Mouse (Mus musculus) embryonic facial prominence, embryonic 11.5 days (tissue): ENCODE measurements around the gene Atoh8. TPM values are rescaled to one million over a fixed set of nuclear protein-coding genes. Genes with fewer than 3 reads are reported as not detected.

ENCODE experiments used
- ATAC-seq: fragments of 200-750 bp; cut with Nextera tagmentation; replicated peaks from 2 replicates; pipeline ENCODE4 v1.8.0; 2017; ENCODE audit warnings: low read depth; ENCODE audit not compliant: insufficient number of reproducible peaks, low FRiP score, low TSS enrichment
- DNase-seq: peaks from one replicate; pipeline ENCODE4 v3.0.0-alpha.2; 2015; ENCODE audit warnings: low spot score
- H3K27ac ChIP-seq: fragments of 300-500 bp; sonication (generic); replicated peaks from 2 replicates; pipeline ENCODE4 v1.5.1; 2014; ENCODE audit warnings: mild to moderate bottlenecking, low read depth, low read length, control low read depth
- H3K27me3 ChIP-seq: fragments of 300-500 bp; sonication (generic); 2 replicates; pipeline ENCODE4 v1.6.1; 2014; ENCODE audit warnings: mild to moderate bottlenecking, low read length, moderate library complexity, mixed read lengths; ENCODE audit not compliant: control insufficient read depth, insufficient read depth
- H3K36me3 ChIP-seq: fragments of 300-500 bp; sonication (generic); replicated peaks from 2 replicates; pipeline ENCODE4 v1.6.1; 2014; ENCODE audit warnings: low read depth, mild to moderate bottlenecking, low read length, moderate library complexity, mixed read lengths; ENCODE audit not compliant: control insufficient read depth, insufficient read depth
- H3K4me1 ChIP-seq: fragments of 300-500 bp; sonication (generic); 2 replicates; pipeline ENCODE4 v1.6.1; 2014; ENCODE audit warnings: low read length, mixed read lengths; ENCODE audit not compliant: control insufficient read depth, insufficient read depth
- H3K4me2 ChIP-seq: fragments of 300-500 bp; sonication (generic); 2 replicates; pipeline ENCODE4 v1.6.1; 2014; ENCODE audit warnings: low read depth, mild to moderate bottlenecking, control low read depth, low read length, moderate library complexity
- H3K4me3 ChIP-seq: fragments of 300-500 bp; sonication (generic); 2 replicates; pipeline ENCODE4 v1.5.1; 2014; ENCODE audit warnings: low read depth, low read length, control low read depth
- H3K9ac ChIP-seq: fragments of 300-500 bp; sonication (generic); replicated peaks from 2 replicates; pipeline ENCODE4 v1.6.1; 2014; ENCODE audit warnings: mild to moderate bottlenecking, control low read depth, low read length
- H3K9me3 ChIP-seq: fragments of 300-500 bp; sonication (generic); replicated peaks from 2 replicates; pipeline ENCODE4 v1.6.1; 2016; ENCODE audit warnings: mild to moderate bottlenecking, low read length, inconsistent platforms, mixed read lengths; ENCODE audit not compliant: control insufficient read depth
- WGBS: fragments of 180-500 bp; shearing (Covaris S2); extraction: QIAGEN DNeasy Blood & Tissue Kit; methylation state at CpG from one replicate; pipeline ENCODE4 v1.1.7; 2014; 5-methylcytosine and 5-hydroxymethylcytosine counted together
- polyA plus RNA-seq: library from polyadenylated mRNA; unstranded; fragments of >200 nt; fragmentation: Nextera tagmentation; extraction: Ambion mirVana; gene quantifications from 2 replicates; pipeline ENCODE4 v1.2.1, GENCODE M21; 2014

The Atoh8 gene
- polyA plus RNA-seq, 1 experiment from 2014 or later: 11.3 TPM

- WGBS: 41% methylated on average over 6 of the region's 6 CpGs
- Histone ChIP-seq H3K36me3 (no peaks in the 10 kb centered on the region), H3K9ac (no peak overlapping the region), H3K27me3 (no peaks in the 10 kb centered on the region), H3K9me3 (no peaks in the 10 kb centered on the region), H3K4me2 (no peak overlapping the region), H3K4me1 (peaks cover 22% of the 10 kb centered on the region), H3K27ac (no peak overlapping the region), H3K4me3 (no peak overlapping the region)
- no peak for ATAC-seq
- no peak for DNase-seq
Measured at GRCm38 (mm10) chr6:72221271-72221670, 14.1 kb downstream of the Atoh8 start.

- H3K27ac ChIP-seq: no peak overlapping the region
- H3K27me3 ChIP-seq: no peaks in the 10 kb centered on the region
- no peak overlapping the region for H3K9ac ChIP-seq
- 68% methylated on average over 5 of the region's 5 CpGs for WGBS
- H3K4me1 ChIP-seq: peaks cover 36% of the 10 kb centered on the region
- no peak overlapping the region for H3K4me2 ChIP-seq
- H3K9me3 ChIP-seq: no peaks in the 10 kb centered on the region
- H3K4me3 ChIP-seq: no peak overlapping the region
- DNase-seq (no peak), ATAC-seq (no peak)
- H3K36me3 ChIP-seq: no peaks in the 10 kb centered on the region
Measured at GRCm38 (mm10) chr6:72219549-72219948, 15.8 kb downstream of the Atoh8 start.

- Histone ChIP-seq H3K27ac (no peak overlapping the region), H3K9ac (no peak overlapping the region), H3K4me2 (no peak overlapping the region), H3K4me3 (no peak overlapping the region), H3K36me3 (no peaks in the 10 kb centered on the region), H3K9me3 (no peaks in the 10 kb centered on the region), H3K27me3 (no peaks in the 10 kb centered on the region), H3K4me1 (peaks cover 39% of the 10 kb centered on the region)
- no peak for ATAC-seq
- 40% methylated on average over 4 of the region's 4 CpGs for WGBS
- no peak for DNase-seq
Measured at GRCm38 (mm10) chr6:72218281-72218680, 17.1 kb downstream of the Atoh8 start.

GRCm38 (mm10) chr6:72217415-72217784 lies 18.0 kb downstream of the Atoh8 start:
- Histone ChIP-seq H3K4me3 (no peak overlapping the region), H3K4me2 (peak overlapping the region; percentile 19; the same call in 1 of the 2 replicates), H3K27ac (peak overlapping the region; percentile 82), H3K36me3 (no peaks in the 10 kb centered on the region), H3K27me3 (no peaks in the 10 kb centered on the region), H3K9ac (no peak overlapping the region), H3K9me3 (no peaks in the 10 kb centered on the region), H3K4me1 (peaks cover 35% of the 10 kb centered on the region)
- WGBS: 53% methylated on average over 6 of the region's 6 CpGs
- ATAC-seq (no peak), DNase-seq (no peak)

GRCm38 (mm10) chr6:72216681-72217414 lies 18.5 kb downstream of the Atoh8 start:
- WGBS: under 1% methylated on average over 28 of the region's 33 CpGs
- no peak overlapping the region for H3K4me3 ChIP-seq
- ATAC-seq: peak; percentile 92
- DNase-seq: peak; percentile 96
- no peak overlapping the region for H3K9ac ChIP-seq
- H3K36me3 ChIP-seq: no peaks in the 10 kb centered on the region
- H3K27me3 ChIP-seq: no peaks in the 10 kb centered on the region
- H3K4me1 ChIP-seq: peaks cover 30% of the 10 kb centered on the region
- H3K9me3 ChIP-seq: no peaks in the 10 kb centered on the region
- peak overlapping the region; percentile 82 for H3K27ac ChIP-seq
- peak overlapping the region; percentile 19; the same call in 1 of the 2 replicates for H3K4me2 ChIP-seq

- H3K27me3 ChIP-seq: no peaks in the 10 kb centered on the region
- H3K36me3 ChIP-seq: no peaks in the 10 kb centered on the region
- 22% methylated on average over 6 of the region's 6 CpGs for WGBS
- DNase-seq (no peak), ATAC-seq (no peak)
- peak overlapping the region; percentile 82 for H3K27ac ChIP-seq
- H3K9me3 ChIP-seq: no peaks in the 10 kb centered on the region
- H3K4me1 ChIP-seq: peaks cover 28% of the 10 kb centered on the region
- H3K4me2 ChIP-seq: peak overlapping the region; percentile 10; the same call in 1 of the 2 replicates
- H3K4me3 ChIP-seq: no peak overlapping the region
- peak overlapping the region; percentile 3; the same call in 1 of the 2 replicates for H3K9ac ChIP-seq
Measured at GRCm38 (mm10) chr6:72215582-72215981, 19.8 kb downstream of the Atoh8 start.

GRCm38 (mm10) chr6:72211360-72211759 lies 24.0 kb downstream of the Atoh8 start:
- ATAC-seq: no peak
- no peak overlapping the region for H3K9ac ChIP-seq
- H3K4me3 ChIP-seq: no peak overlapping the region
- peaks cover 18% of the 10 kb centered on the region for H3K4me1 ChIP-seq
- H3K27me3 ChIP-seq: no peaks in the 10 kb centered on the region
- no peak overlapping the region for H3K4me2 ChIP-seq
- no peaks in the 10 kb centered on the region for H3K9me3 ChIP-seq
- H3K27ac ChIP-seq: no peak overlapping the region
- 78% methylated on average over 4 of the region's 4 CpGs for WGBS
- no peaks in the 10 kb centered on the region for H3K36me3 ChIP-seq
- no peak for DNase-seq

- Histone ChIP-seq H3K4me2 (no peak overlapping the region), H3K36me3 (no peaks in the 10 kb centered on the region), H3K4me3 (no peak overlapping the region), H3K4me1 (peaks cover 20% of the 10 kb centered on the region), H3K9ac (no peak overlapping the region), H3K27ac (no peak overlapping the region), H3K9me3 (no peaks in the 10 kb centered on the region), H3K27me3 (no peaks in the 10 kb centered on the region)
- WGBS: 91% methylated on average over 7 of the region's 7 CpGs
- no peak for ATAC-seq
- no peak for DNase-seq
Measured at GRCm38 (mm10) chr6:72210823-72211222, 24.6 kb downstream of the Atoh8 start.
